Mouse (Mus musculus): ENCODE data around the gene Gm16253. TPM values are rescaled to one million over a fixed set of nuclear protein-coding genes. Genes with fewer than 3 reads are reported as not detected.
"Not testable (repeated sequence)": the region's sequence is repeated elsewhere in the genome, so short reads cannot be mapped to it uniquely, and the experiment has no call there.

Gm16253 gene
- polyA plus RNA-seq, 1 experiment from 2014 or later, result 1.0 TPM

GRCm38 (mm10) chr3:96603311-96603710 is 26.5 kb downstream of the Gm16253 start:
- Histone ChIP-seq H3K4me1 (replicated peaks; ENCODE audit: control insufficient read depth, insufficient read depth, low read length) (peaks cover 10% of the 10 kb centered on the region; the same call in 1 of the 2 replicates), H3K27ac (ENCODE audit: low read depth, low read length) (no peak overlapping the region), H3K4me2 (ENCODE audit: low read depth, low read length, severe bottlenecking) (peak overlapping the region; percentile 69; the same call in 1 of the 2 replicates), H3K9me3 (ENCODE audit: control insufficient read depth, low read length) (no peaks in the 10 kb centered on the region), H3K27me3 (ENCODE audit: control insufficient read depth, insufficient read depth, low read length) (peaks cover 9% of the 10 kb centered on the region), H3K4me3 (ENCODE audit: low read depth, low read length) (no peak overlapping the region), H3K36me3 (ENCODE audit: control insufficient read depth, insufficient read depth, low read length) (no peaks in the 10 kb centered on the region), H3K9ac (ENCODE audit: low read length) (peak overlapping the region; percentile 14; the same call in 1 of the 2 replicates)
- DNase-seq (ENCODE audit: low spot score) (no peak), ATAC-seq (replicated peaks; ENCODE audit: low FRiP score) (no peak)
- 56% methylated on average over 5 of the region's 5 CpGs for WGBS

GRCm38 (mm10) chr3:96606007-96606406 is 29.2 kb downstream of the Gm16253 start:
- not testable (repeated sequence) for ATAC-seq (replicated peaks; ENCODE audit: low FRiP score); H3K36me3 ChIP-seq (ENCODE audit: control insufficient read depth, insufficient read depth, low read length); DNase-seq (ENCODE audit: low spot score); H3K9ac ChIP-seq (ENCODE audit: low read length); H3K9me3 ChIP-seq (ENCODE audit: control insufficient read depth, low read length); H3K4me2 ChIP-seq (ENCODE audit: low read depth, low read length, severe bottlenecking); H3K27ac ChIP-seq (ENCODE audit: low read depth, low read length); H3K27me3 ChIP-seq (ENCODE audit: control insufficient read depth, insufficient read depth, low read length); H3K4me3 ChIP-seq (ENCODE audit: low read depth, low read length); H3K4me1 ChIP-seq (replicated peaks; ENCODE audit: control insufficient read depth, insufficient read depth, low read length)
- WGBS, result 98% methylated on average over 4 of the region's 4 CpGs

- ATAC-seq (replicated peaks; ENCODE audit: low FRiP score), result no peak
- no peak overlapping the region for H3K4me3 ChIP-seq (ENCODE audit: low read depth, low read length)
- WGBS, result 90% methylated on average over 4 of the region's 4 CpGs
- no peaks in the 10 kb centered on the region for H3K27me3 ChIP-seq (ENCODE audit: control insufficient read depth, insufficient read depth, low read length)
- no peak overlapping the region for H3K27ac ChIP-seq (ENCODE audit: low read depth, low read length)
- H3K36me3 ChIP-seq (ENCODE audit: control insufficient read depth, insufficient read depth, low read length), result no peaks in the 10 kb centered on the region
- peaks cover 3% of the 10 kb centered on the region; the same call in 1 of the 2 replicates for H3K4me1 ChIP-seq (replicated peaks; ENCODE audit: control insufficient read depth, insufficient read depth, low read length)
- H3K4me2 ChIP-seq (ENCODE audit: low read depth, low read length, severe bottlenecking), result no peak overlapping the region
- H3K9ac ChIP-seq (ENCODE audit: low read length), result no peak overlapping the region
- H3K9me3 ChIP-seq (ENCODE audit: control insufficient read depth, low read length), result no peaks in the 10 kb centered on the region
- no peak for DNase-seq (ENCODE audit: low spot score)
Measured at GRCm38 (mm10) chr3:96606618-96607017, 29.8 kb downstream of the Gm16253 start.

- no peak for ATAC-seq (replicated peaks; ENCODE audit: low FRiP score)
- DNase-seq (ENCODE audit: low spot score), result no peak
- WGBS, result 93% methylated on average over 3 of the region's 3 CpGs
Measured at GRCm38 (mm10) chr3:96617941-96618340, 41.2 kb downstream of the Gm16253 start.

GRCm38 (mm10) chr3:96623201-96623600 is 46.4 kb downstream of the Gm16253 start:
- H3K27me3 ChIP-seq (ENCODE audit: control insufficient read depth, insufficient read depth, low read length), result no peaks in the 10 kb centered on the region
- H3K27ac ChIP-seq (ENCODE audit: low read depth, low read length), result no peak overlapping the region
- H3K4me3 ChIP-seq (ENCODE audit: low read depth, low read length), result no peak overlapping the region
- no peak for DNase-seq (ENCODE audit: low spot score)
- WGBS, result 90% methylated on average over 4 of the region's 4 CpGs
- no peak overlapping the region for H3K4me2 ChIP-seq (ENCODE audit: low read depth, low read length, severe bottlenecking)
- no peak for ATAC-seq (replicated peaks; ENCODE audit: low FRiP score)
- peaks cover 3% of the 10 kb centered on the region; the same call in 1 of the 2 replicates for H3K36me3 ChIP-seq (ENCODE audit: control insufficient read depth, insufficient read depth, low read length)
- no peaks in the 10 kb centered on the region for H3K4me1 ChIP-seq (replicated peaks; ENCODE audit: control insufficient read depth, insufficient read depth, low read length)
- no peak overlapping the region for H3K9ac ChIP-seq (ENCODE audit: low read length)
- no peaks in the 10 kb centered on the region for H3K9me3 ChIP-seq (ENCODE audit: control insufficient read depth, low read length)

More at GRCm38 (mm10) chr3:96617941-96618340, 41.2 kb downstream of the Gm16253 start:
- no peak overlapping the region for H3K27ac ChIP-seq (ENCODE audit: low read depth, low read length)
- H3K9me3 ChIP-seq (ENCODE audit: control insufficient read depth, low read length), result no peaks in the 10 kb centered on the region
- H3K27me3 ChIP-seq (ENCODE audit: control insufficient read depth, insufficient read depth, low read length), result no peaks in the 10 kb centered on the region
- H3K9ac ChIP-seq (ENCODE audit: low read length), result no peak overlapping the region
- H3K4me3 ChIP-seq (ENCODE audit: low read depth, low read length), result no peak overlapping the region
- no peaks in the 10 kb centered on the region for H3K4me1 ChIP-seq (replicated peaks; ENCODE audit: control insufficient read depth, insufficient read depth, low read length)
- peaks cover 2% of the 10 kb centered on the region; the same call in 1 of the 2 replicates for H3K36me3 ChIP-seq (ENCODE audit: control insufficient read depth, insufficient read depth, low read length)
- H3K4me2 ChIP-seq (ENCODE audit: low read depth, low read length, severe bottlenecking), result no peak overlapping the region

GRCm38 (mm10) chr3:96629729-96630600 is 53.2 kb downstream of the Gm16253 start, which contains the start of gene Rbm8a:
Gene Rbm8a, plus strand, starts transcription at chr3:96629933.
- under 1% methylated on average over 48 of the region's 48 CpGs for WGBS
- no peaks in the 10 kb centered on the region for H3K27me3 ChIP-seq (ENCODE audit: control insufficient read depth, insufficient read depth, low read length)
- H3K27ac ChIP-seq (ENCODE audit: low read depth, low read length), result peak within 1 kb of the TSS; percentile 46
- peak within 1 kb of the TSS; percentile 73 for H3K4me2 ChIP-seq (ENCODE audit: low read depth, low read length, severe bottlenecking)
- peak within 1 kb of the TSS; percentile 77 for H3K9ac ChIP-seq (ENCODE audit: low read length)
- ATAC-seq (replicated peaks; ENCODE audit: low FRiP score) (peak; percentile 93), DNase-seq (ENCODE audit: low spot score) (peak; percentile 96)
- no peaks in the 10 kb centered on the region for H3K9me3 ChIP-seq (ENCODE audit: control insufficient read depth, low read length)
- 0 out of 2 replicates have a peak, but pooled peaks cover 2% of the 10 kb centered on the region for H3K4me1 ChIP-seq (replicated peaks; ENCODE audit: control insufficient read depth, insufficient read depth, low read length)
- H3K36me3 ChIP-seq (ENCODE audit: control insufficient read depth, insufficient read depth, low read length), result no peaks in the 10 kb centered on the region; the same call in 1 of the 2 replicates
- peak within 1 kb of the TSS; percentile 71 for H3K4me3 ChIP-seq (ENCODE audit: low read depth, low read length)

Other genes starting within 250 kb of the Gm16253 start
- gene BC107364, start 124.7 kb upstream of the Gm16253 start, polyA plus RNA-seq (2014; fragmentation: Nextera tagmentation; extraction: Ambion mirVana), result not detected in 2 replicates
- 0.69 and 0.77 TPM in 2 replicates for gene Hfe2, start 51.8 kb upstream of the Gm16253 start, polyA plus RNA-seq (2014; fragmentation: Nextera tagmentation; extraction: Ambion mirVana)
- 45.5 and 46.3 TPM in 2 replicates for gene Txnip, start 19.0 kb upstream of the Gm16253 start, polyA plus RNA-seq (2014; fragmentation: Nextera tagmentation; extraction: Ambion mirVana)
- 22.0 and 28.4 TPM in 2 replicates for gene Polr3gl, start 17.2 kb downstream of the Gm16253 start, polyA plus RNA-seq (2014; fragmentation: Nextera tagmentation; extraction: Ambion mirVana)
- 1.9 and 2.4 TPM in 2 replicates for gene Ankrd34a, start 19.7 kb downstream of the Gm16253 start, polyA plus RNA-seq (2014; fragmentation: Nextera tagmentation; extraction: Ambion mirVana)
- gene Lix1l, start 24.2 kb downstream of the Gm16253 start, polyA plus RNA-seq (2014; fragmentation: Nextera tagmentation; extraction: Ambion mirVana), result 5.5 TPM in 2 replicates
- 198 and 199 TPM in 2 replicates for gene Rbm8a, start 52.9 kb downstream of the Gm16253 start, polyA plus RNA-seq (2014; fragmentation: Nextera tagmentation; extraction: Ambion mirVana)
- 41.3 and 41.6 TPM in 2 replicates for gene Pex11b, start 58.4 kb downstream of the Gm16253 start, polyA plus RNA-seq (2014; fragmentation: Nextera tagmentation; extraction: Ambion mirVana)
- 0.09 TPM in 1 of 2 replicates, not detected in the other for gene Gm42957, start 58.5 kb downstream of the Gm16253 start, polyA plus RNA-seq (2014; fragmentation: Nextera tagmentation; extraction: Ambion mirVana)
- 0.65 and 0.87 TPM in 2 replicates for gene Itga10, start 68.6 kb downstream of the Gm16253 start, polyA plus RNA-seq (2014; fragmentation: Nextera tagmentation; extraction: Ambion mirVana)
- gene Ankrd35, start 93.1 kb downstream of the Gm16253 start, polyA plus RNA-seq (2014; fragmentation: Nextera tagmentation; extraction: Ambion mirVana), result 0.27 and 0.37 TPM in 2 replicates
- gene Pias3, start 119.4 kb downstream of the Gm16253 start, polyA plus RNA-seq (2014; fragmentation: Nextera tagmentation; extraction: Ambion mirVana), result 40.2 and 45.2 TPM in 2 replicates
- gene Nudt17, start 131.6 kb downstream of the Gm16253 start, polyA plus RNA-seq (2014; fragmentation: Nextera tagmentation; extraction: Ambion mirVana), result 11.8 and 12.8 TPM in 2 replicates
- gene Polr3c, start 150.6 kb downstream of the Gm16253 start, polyA plus RNA-seq (2014; fragmentation: Nextera tagmentation; extraction: Ambion mirVana), result 41.9 and 44.1 TPM in 2 replicates
- gene Rnf115, start 150.7 kb downstream of the Gm16253 start, polyA plus RNA-seq (2014; fragmentation: Nextera tagmentation; extraction: Ambion mirVana), result 84.8 and 95.3 TPM in 2 replicates

All from forebrain, embryonic 11.5 days (tissue).